Mouse (Mus musculus) cerebellum, postnatal 14 days (tissue): Measurements from ENCODE around the gene Nebl.

Experiments used
- DNase-seq, 2 experiments: peaks; one replicate each; pipeline ENCODE4 v3.0.0; 2021; ENCODE audit warnings: mixed read lengths in 2 of 2

Nebl gene

DNA sequence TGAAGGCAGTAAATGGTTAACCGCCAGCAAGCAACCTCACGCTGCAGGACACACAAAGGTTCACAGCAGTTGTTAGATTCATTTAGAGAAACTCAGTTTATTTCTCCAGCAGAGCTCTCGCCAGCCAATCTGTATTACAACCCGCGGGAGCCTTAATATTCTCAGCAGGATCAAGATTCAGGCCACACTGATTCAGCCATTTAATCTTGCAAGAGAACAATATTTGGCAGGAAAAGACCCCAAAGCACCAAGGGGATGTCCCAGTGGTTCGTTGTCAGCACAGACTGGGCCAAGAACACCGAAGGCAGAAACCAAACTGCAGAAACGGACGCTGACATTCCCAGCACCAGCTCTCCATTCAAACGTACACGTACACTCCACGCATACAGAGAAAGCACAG, 216.5 kb downstream of the Nebl start:
- DNase-seq: peak; percentile 20 to 59

DNA sequence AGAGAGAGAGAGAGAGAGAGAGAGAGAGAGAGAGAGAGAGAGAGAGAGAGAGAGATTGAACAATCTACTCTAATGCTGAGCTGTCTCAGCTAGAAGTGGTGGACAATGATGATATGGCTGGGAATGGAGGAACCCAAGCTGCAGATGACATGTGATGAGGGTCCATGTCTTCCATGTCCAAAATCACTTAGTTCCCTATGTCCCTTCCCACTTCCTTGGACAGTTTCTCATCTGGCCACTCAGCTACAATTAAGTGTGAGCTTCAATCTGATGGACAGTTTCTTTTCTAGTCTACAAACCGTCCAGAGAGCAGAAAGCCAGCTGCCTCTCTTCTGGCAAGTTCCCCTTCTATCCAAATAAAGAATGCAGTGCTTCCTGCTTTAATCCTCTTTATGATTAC, 221.3 kb downstream of the Nebl start:
- no peak for DNase-seq

DNA sequence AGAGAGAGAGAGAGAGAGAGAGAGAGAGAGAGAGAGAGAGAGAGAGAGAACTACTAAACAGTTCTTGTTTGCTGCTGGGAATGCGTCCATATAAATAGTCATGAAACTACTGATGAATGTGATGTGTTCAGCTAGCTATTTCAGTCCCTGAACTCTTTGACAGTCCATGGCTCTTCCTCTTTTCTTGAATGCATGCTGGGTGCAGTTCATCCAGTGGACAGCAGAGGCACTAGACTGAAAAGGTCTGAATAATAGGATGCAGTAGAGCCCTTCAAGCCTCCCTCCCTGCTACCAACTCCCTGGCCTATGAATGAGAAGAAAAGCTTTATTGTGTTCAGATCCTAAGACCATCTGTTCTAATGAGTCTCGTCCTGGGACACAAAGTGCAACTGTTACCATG, 223.9 kb downstream of the Nebl start:
- peak in 1 of 2 experiments; percentile 14 for DNase-seq

DNA sequence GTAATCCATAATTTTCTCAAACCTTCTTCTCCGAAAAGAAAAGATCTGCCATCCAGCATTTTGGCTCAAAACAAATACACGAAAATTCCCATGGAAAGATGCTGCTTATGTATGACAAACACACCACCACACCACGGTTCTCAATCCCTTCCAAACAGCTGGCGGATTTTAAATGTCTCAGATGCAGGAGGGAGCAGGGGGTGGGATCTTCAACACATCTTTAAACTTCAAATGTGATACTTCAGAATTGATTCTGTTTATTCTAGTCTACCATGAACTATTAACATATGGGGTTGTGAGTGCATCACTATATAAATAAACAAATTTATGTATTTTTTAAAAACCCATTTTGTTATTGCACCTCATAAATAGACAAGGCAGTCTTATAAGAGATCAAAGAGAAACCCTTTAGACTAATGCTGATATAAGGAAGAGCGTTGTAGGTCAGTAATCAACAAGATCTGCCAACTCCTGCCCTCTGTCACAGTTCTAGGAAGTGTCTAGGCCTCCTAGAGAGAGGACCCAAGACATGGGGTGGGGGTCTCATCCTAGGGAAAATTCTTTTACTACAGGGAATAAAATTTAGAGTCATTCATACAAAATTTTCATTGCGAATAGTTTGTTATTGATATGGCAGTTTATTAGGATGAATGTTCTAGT, 227.0 kb downstream of the Nebl start:
- DNase-seq: no peak

DNA sequence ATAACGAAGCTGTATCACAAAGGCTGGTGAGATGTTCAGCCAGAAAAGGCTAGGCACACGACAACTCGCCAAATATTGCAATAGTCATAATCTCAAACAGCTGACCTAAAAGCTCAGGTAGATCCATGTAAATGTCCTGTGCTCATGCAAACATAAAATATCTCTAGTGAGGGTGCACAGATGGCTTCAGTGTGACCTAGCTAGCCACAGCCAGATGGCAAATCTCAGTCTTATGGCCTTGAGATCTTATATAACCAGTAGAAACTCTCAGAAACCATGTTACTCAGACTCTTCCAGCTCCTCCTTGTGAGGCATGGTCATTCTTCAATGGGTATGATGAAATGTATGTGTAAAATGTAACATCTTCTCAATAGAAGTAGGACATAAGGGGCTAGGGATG, 230.2 kb downstream of the Nebl start:
- DNase-seq: no peak

DNA sequence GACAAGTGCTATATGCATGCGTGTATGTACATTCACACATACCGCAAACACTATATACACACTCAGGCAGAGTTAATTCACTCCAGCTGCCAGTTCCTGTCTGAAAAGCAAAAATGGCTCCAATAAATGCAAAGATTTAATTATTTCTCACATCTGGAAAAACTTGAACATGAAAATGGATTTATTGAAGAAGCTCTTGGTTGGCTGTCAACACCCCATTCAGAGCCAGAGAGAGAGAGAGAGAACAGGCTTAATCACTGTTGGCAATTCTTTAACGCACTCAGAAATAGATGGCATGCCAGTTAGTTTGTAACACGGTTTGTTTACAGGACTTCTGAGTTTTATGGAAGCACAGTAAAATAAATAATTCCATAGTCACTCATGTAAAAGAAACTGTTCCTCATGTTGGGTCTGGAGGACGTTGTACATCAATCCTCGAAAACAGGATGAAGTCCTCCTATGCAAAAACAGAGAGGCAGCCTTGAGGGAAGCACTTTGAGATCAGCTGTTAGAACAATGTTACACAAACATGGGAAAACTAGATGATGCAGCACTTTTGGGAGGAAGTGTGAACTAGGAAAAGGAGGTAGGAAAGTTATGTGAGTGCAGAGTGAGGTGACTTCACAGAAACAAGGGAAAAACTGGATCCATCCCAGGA, 265.6 kb downstream of the Nebl start:
- DNase-seq: no peak

DNA sequence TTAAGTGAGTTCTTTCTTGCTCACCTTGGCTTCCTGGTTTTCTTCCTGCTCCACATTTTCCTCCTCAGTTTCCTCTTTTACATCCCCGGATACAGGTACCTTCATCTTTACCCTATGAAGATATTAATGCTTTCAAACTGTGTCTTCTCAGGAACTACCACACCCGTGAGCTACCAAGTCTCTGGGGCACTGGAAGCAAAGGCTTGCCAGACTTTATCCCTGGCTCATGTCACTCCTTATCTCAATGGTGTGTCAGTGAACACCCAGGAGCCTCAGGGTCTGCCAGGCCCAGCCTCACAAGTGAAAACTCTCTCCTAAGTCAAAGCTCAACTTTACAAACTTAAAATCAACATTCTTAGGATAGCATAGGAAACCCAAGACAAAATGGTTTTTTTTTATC, 270.8 kb downstream of the Nebl start:
- no peak for DNase-seq

DNA sequence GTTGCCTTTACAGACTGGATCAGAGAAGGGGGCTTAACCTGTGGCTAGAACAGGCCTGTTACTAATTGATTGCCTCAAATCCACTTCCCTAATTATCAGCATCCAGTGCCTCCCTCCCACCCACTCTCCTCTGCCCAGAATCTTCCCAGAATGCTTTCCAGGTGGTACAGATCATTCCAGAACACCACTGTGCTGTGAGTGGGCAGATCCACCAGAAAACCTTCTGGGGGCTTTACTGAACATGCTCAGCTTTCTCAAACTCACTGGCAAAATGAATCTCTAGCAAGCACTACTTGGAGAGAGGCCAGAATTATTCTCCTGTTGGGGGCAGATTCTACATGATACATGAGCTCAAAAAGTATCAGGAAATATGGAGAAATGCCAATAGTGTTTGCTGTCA, 277.6 kb downstream of the Nebl start:
- DNase-seq: no peak

DNA sequence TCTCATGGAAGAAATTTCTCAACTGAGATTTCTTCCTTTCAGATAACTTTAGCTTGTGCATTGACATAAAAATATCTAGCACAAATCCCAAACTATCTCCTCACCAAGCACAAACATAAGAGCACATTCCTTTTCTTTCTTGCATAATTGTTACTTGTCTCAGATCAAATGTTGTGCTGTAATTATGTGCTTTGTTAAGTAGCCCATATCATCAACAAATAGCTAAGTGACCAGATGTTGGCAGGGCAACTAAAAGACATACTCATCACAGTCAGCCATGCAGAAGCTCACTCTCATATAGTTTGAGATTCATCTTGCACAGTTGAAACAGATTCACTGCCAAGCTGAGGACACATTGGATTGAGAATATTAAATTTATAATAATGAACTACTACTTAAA, 282.9 kb downstream of the Nebl start:
- DNase-seq: no peak

DNA sequence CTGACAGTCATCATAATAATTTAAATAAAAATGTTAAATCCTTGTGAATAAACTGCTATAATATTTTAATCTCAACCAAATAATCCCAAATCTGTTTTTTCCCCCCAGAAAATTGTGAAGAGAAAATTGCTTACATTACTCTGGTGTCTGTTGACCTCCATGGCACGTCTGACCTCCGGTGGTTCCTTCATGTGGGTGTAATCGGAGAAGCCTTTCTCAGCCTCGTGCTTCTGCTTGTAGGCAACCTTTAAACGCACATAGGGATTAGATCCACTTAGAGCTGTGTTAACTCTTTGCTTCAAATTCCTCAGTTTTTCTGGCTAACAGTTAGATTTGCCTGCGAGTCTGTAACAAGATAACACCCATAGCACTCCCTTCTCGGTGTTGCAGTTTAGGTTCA, 287.7 kb downstream of the Nebl start:
- no peak for DNase-seq

DNA sequence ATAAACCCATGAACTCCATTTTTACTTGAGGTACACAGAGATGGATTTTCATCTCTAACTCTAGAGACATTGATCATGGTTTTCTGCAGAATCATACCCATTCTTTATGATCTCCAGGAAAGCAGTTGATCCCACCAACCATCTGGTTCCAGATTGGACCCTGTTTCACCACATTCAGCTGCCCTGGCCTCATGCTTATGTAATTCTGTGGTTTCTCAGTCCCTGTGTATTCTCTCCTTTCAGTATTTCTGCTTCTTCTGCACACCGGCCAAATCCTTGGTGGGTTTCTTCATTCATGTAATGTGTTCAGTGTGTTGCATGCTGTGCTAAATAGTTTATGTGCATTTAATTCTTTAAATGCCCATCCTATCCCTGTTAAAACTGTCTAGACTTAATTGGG, 292.9 kb downstream of the Nebl start:
- DNase-seq: no peak

DNA sequence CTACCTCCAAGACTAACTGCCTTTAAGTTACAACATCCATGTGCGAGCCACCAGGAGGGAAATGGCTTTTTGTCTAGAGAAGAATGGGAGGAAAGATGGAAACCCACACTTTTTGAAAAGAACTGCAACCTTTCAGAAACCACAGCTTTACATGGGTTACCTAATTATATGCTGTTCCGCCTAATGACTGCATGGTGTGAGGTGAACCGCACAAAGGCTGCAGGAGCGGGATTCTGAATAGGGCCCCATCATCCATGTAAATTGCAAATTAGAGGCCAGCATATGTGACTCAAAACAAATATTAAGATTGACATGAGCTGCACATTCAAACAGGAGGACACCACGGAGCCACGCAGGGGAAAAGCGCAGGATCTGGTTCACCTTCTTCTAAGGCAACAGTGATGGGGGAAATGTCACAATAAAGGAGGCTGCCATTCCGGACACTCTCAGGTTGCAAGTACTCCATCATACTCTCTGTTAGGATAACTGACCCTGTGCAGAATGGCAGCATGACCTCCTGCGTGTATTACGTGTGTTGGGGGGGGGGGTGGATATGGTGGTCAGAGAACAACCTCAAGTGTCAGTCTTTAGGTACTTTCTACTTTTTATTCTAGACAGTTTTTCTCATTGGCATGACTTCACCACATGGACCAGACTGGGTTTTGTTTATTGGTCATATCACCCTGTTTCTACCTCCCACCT, 294.4 kb downstream of the Nebl start:
- no peak for DNase-seq

DNA sequence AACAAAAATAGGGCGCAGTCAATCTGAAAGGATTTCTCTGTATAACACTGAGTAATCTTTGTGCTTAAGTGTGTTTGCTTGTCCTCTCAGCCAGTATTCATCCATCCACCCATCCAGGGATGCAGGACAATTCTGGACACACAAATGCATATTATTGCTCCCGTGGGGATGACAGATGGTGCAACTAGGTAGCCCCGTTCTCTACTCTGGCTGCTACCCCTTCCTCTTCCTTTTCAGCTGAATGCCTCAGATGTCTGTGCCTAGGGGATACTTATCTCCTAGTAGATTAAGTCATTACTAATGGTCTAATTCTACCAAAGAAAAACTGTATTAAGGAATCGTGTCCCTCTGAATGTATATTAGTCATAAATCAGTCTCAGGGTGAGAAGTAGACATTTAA, 296.0 kb downstream of the Nebl start:
- peak in 1 of 2 experiments; percentile 38 for DNase-seq

DNA sequence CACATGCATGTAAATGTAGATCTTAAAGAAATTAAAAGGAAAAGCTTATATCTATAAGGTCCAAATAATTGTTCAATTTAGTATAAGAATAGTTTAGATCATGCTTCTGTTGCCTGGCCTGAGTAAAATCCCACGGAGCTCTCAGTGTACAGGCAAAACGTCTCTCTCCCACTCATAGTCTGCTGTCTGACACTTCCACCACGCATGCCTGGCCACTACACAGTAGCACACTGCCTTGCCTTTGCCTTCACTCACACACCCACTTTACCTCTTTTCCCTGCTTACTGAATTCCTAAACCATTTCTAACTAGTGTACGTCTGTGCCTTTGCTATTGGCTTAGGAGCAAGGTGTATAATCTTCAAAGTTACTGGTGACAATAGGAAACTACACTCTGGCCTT, 302.2 kb downstream of the Nebl start:
- DNase-seq: no peak

DNA sequence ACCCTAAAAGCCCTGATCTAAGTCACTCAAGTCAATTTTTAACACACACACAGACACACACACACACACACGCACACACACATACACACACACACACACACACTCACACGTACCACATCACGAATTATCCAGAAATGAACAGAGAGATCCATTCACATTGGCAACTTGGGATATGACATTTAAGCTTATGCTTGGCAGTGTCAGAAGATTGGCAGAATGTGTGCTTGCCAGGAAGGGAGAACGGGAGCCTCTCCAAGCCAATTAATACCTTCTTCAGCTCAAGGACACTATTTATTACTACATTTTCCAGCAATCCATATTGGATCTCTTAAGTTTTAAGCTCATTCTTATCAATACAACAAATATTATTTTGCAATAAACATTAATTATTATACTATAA, 303.1 kb downstream of the Nebl start:
- DNase-seq: peak in 1 of 2 experiments; percentile 25

DNA sequence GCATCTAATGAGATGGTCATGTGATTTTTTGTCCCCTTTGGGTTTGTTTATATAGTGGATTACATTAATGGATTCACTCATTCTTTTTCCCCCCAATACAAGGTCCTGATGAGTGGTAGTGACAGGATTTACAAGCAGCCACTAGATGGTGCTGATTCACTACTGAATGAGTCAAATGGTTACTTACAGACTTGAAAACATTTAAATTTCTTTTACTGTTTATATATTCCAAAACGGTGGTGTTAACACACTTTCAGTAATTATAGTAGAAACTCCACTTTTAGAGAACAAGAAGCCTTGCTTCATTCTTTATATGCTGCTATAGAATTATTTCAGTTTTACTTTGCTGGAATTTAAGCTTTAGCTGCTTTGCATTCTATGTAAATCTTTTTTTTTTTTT, 308.3 kb downstream of the Nebl start:
- DNase-seq: peak; percentile 67 to 76

DNA sequence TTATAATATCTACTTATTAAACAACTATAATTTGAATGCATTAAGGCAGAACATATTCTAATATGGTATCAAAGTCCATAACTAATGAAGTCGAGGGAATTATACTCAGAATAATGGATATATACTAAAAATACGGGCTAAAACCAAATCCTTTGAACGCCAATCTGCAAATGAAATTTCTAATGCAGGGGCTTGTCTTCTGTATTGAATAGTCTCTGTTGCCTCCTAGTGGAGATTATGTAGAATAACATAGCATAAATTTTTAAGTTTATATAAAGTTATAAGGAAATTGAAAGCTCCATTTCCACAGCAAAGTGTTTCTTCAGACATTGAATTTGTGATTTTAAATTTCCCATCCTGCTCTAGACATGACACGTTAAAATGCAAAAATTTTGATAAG, 315.9 kb downstream of the Nebl start:
- DNase-seq: no peak

DNA sequence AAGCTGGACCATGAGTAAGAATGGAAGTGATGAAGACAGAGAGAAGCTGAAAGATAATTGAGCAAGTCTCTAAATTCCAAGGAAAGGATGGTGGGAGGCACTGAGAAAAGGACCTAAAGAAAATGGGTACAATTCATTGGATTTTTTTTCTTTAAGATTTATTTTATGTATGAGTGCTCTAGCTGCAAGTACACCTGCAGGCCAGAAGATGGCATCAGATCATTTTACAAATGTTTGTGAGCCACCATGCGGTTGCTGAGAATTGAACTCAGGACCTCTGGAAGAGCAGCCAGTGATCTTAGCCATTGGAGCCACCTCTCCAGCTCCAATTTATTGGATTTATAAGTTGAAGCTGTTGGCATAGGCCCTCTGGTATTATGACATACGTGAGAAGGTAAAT, 316.9 kb downstream of the Nebl start:
- no peak for DNase-seq

DNA sequence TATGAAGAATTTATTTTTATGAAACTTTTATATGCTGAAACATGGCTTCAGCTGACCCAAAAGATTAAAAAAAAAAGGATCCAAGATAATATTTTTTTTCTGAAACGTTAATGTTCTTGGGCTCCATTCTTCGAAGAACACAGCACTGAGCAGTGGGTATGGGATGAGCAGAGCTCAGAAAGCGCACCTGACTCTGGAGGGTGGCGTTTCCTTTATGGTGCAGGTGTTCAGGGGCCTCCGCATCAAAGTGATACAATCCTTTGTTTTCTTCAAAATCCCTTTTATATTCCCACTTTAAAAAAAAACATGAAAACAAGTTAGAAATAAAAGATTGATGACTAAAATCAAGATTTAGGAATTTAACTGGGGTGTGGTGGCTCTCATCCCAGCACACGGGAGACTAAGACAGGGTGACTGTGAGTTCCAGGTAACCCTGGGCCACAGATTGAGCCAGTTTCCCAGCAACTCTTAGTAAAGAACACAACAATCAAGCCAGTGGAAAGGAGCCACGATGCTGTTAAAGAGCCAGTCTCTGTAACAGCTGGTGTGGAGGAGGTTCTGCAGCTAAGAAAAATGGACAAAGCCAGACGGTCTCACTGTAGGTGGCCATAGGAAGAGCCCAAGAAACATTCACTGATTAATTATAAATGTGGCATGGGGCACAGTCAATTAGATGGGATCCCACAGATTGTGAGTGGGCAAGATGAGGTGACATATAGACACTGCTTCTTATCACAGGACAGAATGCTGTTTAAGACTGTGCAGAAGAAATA, 317.6 kb downstream of the Nebl start:
- peak; percentile 41 to 47 for DNase-seq

DNA sequence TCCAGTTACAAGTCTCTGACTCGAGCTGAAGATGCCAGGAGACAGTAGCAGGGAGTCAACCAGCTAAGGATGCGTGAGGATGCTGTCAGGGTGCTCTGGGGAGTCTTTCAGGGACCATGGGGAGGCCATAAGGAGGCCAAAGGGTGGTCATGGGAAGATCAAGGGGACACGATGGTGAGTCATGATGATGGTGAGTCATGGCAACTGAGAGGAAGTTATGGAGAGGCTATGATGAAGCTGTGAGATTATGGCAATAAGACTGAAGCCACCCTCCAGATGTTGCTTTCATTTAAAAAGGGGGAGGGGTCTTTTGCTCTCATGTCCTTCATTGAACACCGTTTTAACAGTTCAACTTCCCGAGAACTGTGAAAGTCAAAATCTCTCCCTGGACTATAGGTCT, 322.0 kb downstream of the Nebl start:
- no peak for DNase-seq

DNA sequence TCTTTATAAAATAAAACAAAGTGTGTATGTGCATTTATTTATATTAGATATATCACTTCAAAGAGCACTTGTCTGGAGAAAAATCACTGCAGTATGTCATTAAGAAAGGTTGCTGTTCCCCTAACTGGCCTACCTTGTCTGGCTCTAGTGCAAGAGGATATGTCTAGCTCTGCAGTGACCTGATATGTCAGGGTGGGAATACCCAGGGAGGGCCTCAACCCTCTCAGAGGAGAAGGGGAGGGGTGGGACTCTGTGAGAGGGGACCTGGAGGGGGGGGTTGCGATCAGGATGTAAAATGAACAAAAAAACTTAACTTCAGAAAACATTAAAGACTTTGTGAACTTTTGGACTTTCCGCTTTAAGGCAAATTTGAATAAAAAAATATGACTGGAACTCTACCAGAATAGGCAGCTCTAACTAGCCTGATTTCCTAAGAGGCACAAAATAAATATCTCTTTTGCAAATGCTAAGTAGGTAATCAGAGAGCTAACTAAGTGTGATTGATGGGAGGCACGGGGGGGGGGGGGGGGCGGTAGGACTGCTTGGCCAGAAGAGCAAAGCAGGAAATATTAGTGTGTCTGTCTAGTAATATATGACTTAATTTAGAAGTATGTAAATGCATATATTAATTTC, 325.2 kb downstream of the Nebl start:
- DNase-seq: no peak

DNA sequence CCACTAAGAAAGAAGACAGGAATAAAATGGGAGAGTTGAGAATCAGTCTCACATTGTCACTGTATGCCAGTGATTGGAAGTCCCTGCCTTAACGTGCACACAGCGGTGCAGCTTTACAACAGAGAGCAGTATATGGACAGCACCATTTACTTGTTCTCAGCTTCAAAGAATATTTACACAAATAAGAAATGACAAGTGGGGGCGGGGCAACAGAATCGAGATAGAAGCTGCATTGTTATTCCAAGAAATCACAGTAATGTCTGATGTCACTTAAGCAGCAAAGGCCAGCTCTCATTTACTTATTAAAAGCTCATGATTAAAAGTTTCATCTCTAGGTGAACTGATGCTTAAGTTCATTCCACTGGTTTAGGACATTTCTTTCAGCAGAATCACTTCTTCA, 328.8 kb downstream of the Nebl start:
- DNase-seq: no peak

DNA sequence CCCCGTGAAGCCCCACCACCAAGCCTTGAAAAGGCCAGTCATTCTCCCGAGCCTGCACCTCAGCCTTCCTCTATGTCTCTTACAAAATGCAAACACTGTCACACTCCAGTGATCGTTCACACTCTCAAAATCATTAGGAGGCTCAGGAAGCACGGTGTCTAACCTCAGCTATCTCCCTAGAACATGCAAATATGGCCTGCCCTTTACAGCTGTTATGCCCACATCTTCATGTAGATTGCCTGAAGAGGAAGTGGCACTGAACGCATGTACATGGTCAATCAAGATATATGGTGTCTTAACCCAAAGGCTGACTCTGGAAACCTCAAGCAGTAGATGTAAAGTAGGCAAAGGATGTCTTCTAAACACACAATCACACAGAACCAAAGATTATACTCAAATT, 335.0 kb downstream of the Nebl start:
- DNase-seq: no peak
